Mouse (Mus musculus) testis, postnatal 10 days (tissue): ENCODE measurements at regions not wholly inside any gene's neighbourhood (a gene's known extent, or its start where the extent isn't known, plus 50 kb on each side); places are given as distances from the start of the nearest gene placed in this dataset.
"Not testable (repeated sequence)": the region's sequence is repeated elsewhere in the genome, so short reads cannot be mapped to it uniquely, and the experiment has no call there.

Experiments
- DNase-seq: peaks from one replicate; pipeline ENCODE4 v3.0.0; 2021; ENCODE audit warnings: low spot score

DNA sequence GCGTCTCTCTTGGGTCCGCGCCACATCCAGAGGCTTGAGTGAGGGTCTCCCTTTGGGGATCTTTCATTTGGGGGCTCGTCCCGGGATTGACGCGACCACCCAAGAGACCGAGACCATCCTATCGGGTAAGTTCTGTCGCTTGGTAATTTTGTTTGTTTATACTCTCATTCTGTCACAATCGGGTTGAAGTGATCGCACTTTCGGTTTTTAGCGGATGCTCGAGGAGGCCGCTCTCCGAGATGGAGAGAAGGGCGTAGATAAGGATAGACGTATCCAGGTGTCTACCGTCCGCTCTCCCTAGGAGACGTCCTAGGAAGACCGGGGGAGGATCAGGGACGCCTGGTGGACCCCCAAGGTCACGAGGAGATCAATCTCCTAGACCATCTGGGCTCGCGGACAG lies 199.3 kb upstream of the Mrpl21 start:
- DNase-seq, result peak; percentile 40

DNA sequence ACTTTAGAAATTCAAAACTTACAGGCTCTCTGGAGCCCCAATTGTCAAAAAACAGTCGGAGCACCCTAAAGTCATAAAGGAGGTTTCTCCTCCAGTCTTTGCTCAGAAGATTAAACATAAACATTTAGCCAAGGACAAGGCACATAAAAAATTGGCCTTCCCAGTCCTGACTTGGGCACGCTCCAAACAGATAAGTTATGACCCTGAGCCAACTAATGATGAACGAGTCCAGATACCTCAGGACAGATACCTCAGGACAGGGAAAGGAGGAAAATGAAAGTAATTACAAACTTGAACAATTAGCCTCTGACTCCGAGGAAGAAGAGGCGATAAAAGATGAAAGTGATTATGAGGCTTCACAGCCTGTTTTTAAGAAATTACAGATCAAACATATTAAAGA lies 190.9 kb upstream of the Mrpl21 start:
- DNase-seq, result not testable (repeated sequence)
